Mouse (Mus musculus): ENCODE measurements around the gene Hyou1.

- TF ChIP-seq CTCF (IDR thresholded peaks at IDR 0.05; ENCODE audit: control insufficient read depth, insufficient read depth, low read length) (no peak), POLR2A (IDR thresholded peaks at IDR 0.05; ENCODE audit: borderline replicate concordance, control insufficient read depth, low read depth, low read length) (no peak)
Observed at GRCm38 (mm10) chr9:44357207-44357606, 22.1 kb upstream of the Hyou1 start.

Data from bone marrow, adult 2 months (tissue).